Mouse (Mus musculus) CH12.LX (cell line): ENCODE measurements at regions not wholly inside any gene's neighbourhood (a gene's known extent, or its start where the extent isn't known, plus 50 kb on each side); places are given as distances from the start of the nearest gene placed in this dataset.

Experiments used
- CHD2 ChIP-seq: IDR thresholded peaks from 2 replicates; pipeline ENCODE4 v1.6.1; 2011; ENCODE audit warnings: low read length, improper control_type of control experiment
- CTCF ChIP-seq, 2 experiments: IDR thresholded peaks in 1 of 2; conservative IDR thresholded peaks in 1 of 2; 2 replicates each; pipeline ENCODE4 v1.5.1; 2011 to 2012; ENCODE audit warnings: low read depth in 2 of 2, low read length in 2 of 2, improper control_type of control experiment in 1 of 2, inconsistent platforms in 1 of 2, mild to moderate bottlenecking in 1 of 2, moderate library complexity in 1 of 2
- POLR2A ChIP-seq: IDR thresholded peaks from 2 replicates; pipeline ENCODE4 v1.6.1; 2011; ENCODE audit warnings: low read depth, mild to moderate bottlenecking, improper control_type of control experiment, low read length
- TCF12 ChIP-seq: IDR thresholded peaks from 2 replicates; pipeline ENCODE4 v1.6.1; 2014; ENCODE audit warnings: low read depth, mild to moderate bottlenecking, inconsistent platforms, low read length, improper control_type of control experiment
- UBTF ChIP-seq: IDR thresholded peaks from 2 replicates; pipeline ENCODE4 v1.6.1; 2012; ENCODE audit warnings: low read depth, mild to moderate bottlenecking, inconsistent platforms, low read length, improper control_type of control experiment, moderate library complexity
- ZKSCAN1 ChIP-seq: IDR thresholded peaks from 2 replicates; pipeline ENCODE4 v1.6.1; 2012; ENCODE audit warnings: low read depth, inconsistent platforms, low read length, improper control_type of control experiment, borderline replicate concordance

GRCm38 (mm10) chr8:24283901-24284405 is 441.7 kb downstream of the Adam3 start:
- TF ChIP-seq TCF12 (no peak), CTCF (conservative IDR thresholded peaks at IDR 0.05 in 1 of 2, IDR thresholded peaks at IDR 0.05 in 1 of 2; ENCODE audit: low read depth in 2 of 2, low read length in 2 of 2) (no peak), ZKSCAN1 (no peak), CHD2 (no peak), UBTF (no peak), POLR2A (no peak)
